ENCODE assay signal across 8 mouse cellular contexts in genomic region chr11:97840991-97841661, GRCm38 (mm10). TPM values are rescaled to one million over a fixed set of nuclear protein-coding genes. Genes with fewer than 3 reads are reported as not detected.
DNase-seq lines count a peak whose midpoint lies in the region; ATAC-seq and TF ChIP-seq lines count a peak whose summit lies in the region.

No protein-coding gene starts in this region.

- peak; percentile 95 for ATAC-seq in hindbrain, embryonic 16.5 days

- peaks cover 11% of the 10 kb centered on the region for H3K4me1 ChIP-seq in hindbrain, embryonic 16.5 days (ENCODE audit: control insufficient read depth, insufficient read depth, low read depth, low read length)

- intact Hi-C loops in gastrocnemius, adult 2 months (cut with DNase I): loop anchor here (5.0 kb wide), 1 partner anchor 44 kb away; the partner anchor contains the start of gene Lasp1

- peak overlapping the region; percentile 70 for H3K4me3 ChIP-seq in gastrocnemius, adult 2 months
- peak overlapping the region; percentile 57 for H3K4me3 ChIP-seq in hindbrain, embryonic 16.5 days (ENCODE audit: low read length)

- peak overlapping the region; percentile 76 for H3K4me2 ChIP-seq in hindbrain, embryonic 16.5 days (ENCODE audit: low read length)

- 1% methylated on average over 22 of the region's 22 CpGs for WGBS in hindbrain, embryonic 16.5 days

- H3K9ac ChIP-seq in hindbrain, embryonic 16.5 days (ENCODE audit: low read depth, low read length): peak overlapping the region; percentile 82

- no peak for TF ChIP-seq CTCF in gastrocnemius, adult 2 months (IDR thresholded peaks at IDR 0.05)

- H3K9me3 ChIP-seq in hindbrain, embryonic 16.5 days (ENCODE audit: control insufficient read depth, low read length): no peaks in the 10 kb centered on the region

- DNase-seq in adrenal gland, adult (ENCODE audit: inconsistent age in 2 of 2, low spot score in 1 of 2): peak; percentile 79 to 91
- DNase-seq in adrenal gland, postnatal 4 days (ENCODE audit: low spot score in 2 of 2): no peak
- peak; percentile 45 to 74 for DNase-seq in cerebellum, postnatal 4 days (ENCODE audit: low spot score in 2 of 2)
- DNase-seq in gastrocnemius, adult 2 months: peak; percentile 78
- peak; percentile 88 to 92 for DNase-seq in layer of hippocampus, postnatal 36 days
- peak; percentile 58 to 66 for DNase-seq in lung, postnatal 4 days
- peak; percentile 92 to 95 for DNase-seq in right cerebral cortex, adult 2 months (ENCODE audit: low spot score in 2 of 2)

- peaks cover 7% of the 10 kb centered on the region for H3K36me3 ChIP-seq in hindbrain, embryonic 16.5 days (ENCODE audit: control insufficient read depth, insufficient read depth, low read length)

- H3K27me3 ChIP-seq in hindbrain, embryonic 16.5 days (replicated peaks; ENCODE audit: control insufficient read depth, insufficient read depth, low read length): no peaks in the 10 kb centered on the region

- peak overlapping the region; percentile 81 for H3K27ac ChIP-seq in gastrocnemius, adult 2 months
- peak overlapping the region; percentile 93 for H3K27ac ChIP-seq in hindbrain, embryonic 16.5 days (ENCODE audit: low read depth, low read length)

RNA-seq across cellular contexts. Expression of gene B230217C12Rik, which starts 0.5 kb away (rescaled TPM):
- 1 to 10 TPM; 6.6 to 6.7 TPM for total RNA-seq in adrenal gland, postnatal 4 days (2021)
- under 1 TPM; 0.23 to 0.50 TPM for total RNA-seq in gastrocnemius, adult 2 months (2021)
- 38.2 and 40.7 TPM in 2 replicates for polyA plus RNA-seq in hindbrain, embryonic 16.5 days (2015; fragmentation: Nextera tagmentation; extraction: Ambion mirVana)
- 10 to 100 TPM; 67.5 to 68.4 TPM for total RNA-seq in layer of hippocampus, postnatal 36 days (2021)

RNA-seq across cellular contexts. Expression of gene Lasp1, which starts 42.3 kb away (rescaled TPM):
- 100 to 1,000 TPM; 184 to 192 TPM for total RNA-seq in adrenal gland, postnatal 4 days (2021)
- 10 to 100 TPM; 10.0 to 16.8 TPM for total RNA-seq in gastrocnemius, adult 2 months (2021)
- 176 and 191 TPM in 2 replicates for polyA plus RNA-seq in hindbrain, embryonic 16.5 days (2015; fragmentation: Nextera tagmentation; extraction: Ambion mirVana)
- 10 to 100 TPM; 98.0 to 98.2 TPM for total RNA-seq in layer of hippocampus, postnatal 36 days (2021)

RNA-seq across cellular contexts. Expression of gene Fbxo47, which starts 42.8 kb away (rescaled TPM):
- 1 to 10 TPM; 1.2 to 1.8 TPM for total RNA-seq in adrenal gland, postnatal 4 days (2021)
- under 1 TPM; 0.14 to 0.20 TPM for total RNA-seq in gastrocnemius, adult 2 months (2021)
- 0.34 and 0.43 TPM in 2 replicates for polyA plus RNA-seq in hindbrain, embryonic 16.5 days (2015; fragmentation: Nextera tagmentation; extraction: Ambion mirVana)
- total RNA-seq in layer of hippocampus, postnatal 36 days (2021): 1 to 10 TPM; 1.5 to 2.1 TPM

RNA-seq across cellular contexts. Expression of gene Rpl23, which starts 58.9 kb away (rescaled TPM):
- 1,000 to 10,000 TPM; 1,280 to 1,304 TPM for total RNA-seq in adrenal gland, postnatal 4 days (2021)
- 100 to 1,000 TPM; 385 to 521 TPM for total RNA-seq in gastrocnemius, adult 2 months (2021)
- polyA plus RNA-seq in hindbrain, embryonic 16.5 days (2015; fragmentation: Nextera tagmentation; extraction: Ambion mirVana): 252 and 268 TPM in 2 replicates
- total RNA-seq in layer of hippocampus, postnatal 36 days (2021): 100 to 1,000 TPM; 355 TPM

Comparison
In these comparisons a context has a peak if more than half of its experiments do, and no peak if none do; other contexts are left out.
1. DNase-seq: peak in adrenal gland, adult (2 of 2), cerebellum, postnatal 4 days (2 of 2), gastrocnemius, adult 2 months (single experiment), layer of hippocampus, postnatal 36 days (2 of 2), lung, postnatal 4 days (2 of 2) and right cerebral cortex, adult 2 months (2 of 2); none in adrenal gland, postnatal 4 days (0 of 2).
2. RNA of gene B230217C12Rik, which starts 0.5 kb away (total RNA-seq): 67.5 to 68.4 TPM in layer of hippocampus, postnatal 36 days; 6.6 to 6.7 TPM in adrenal gland, postnatal 4 days and 0.23 to 0.50 TPM in gastrocnemius, adult 2 months; every median in the first group is over 4 times any median in the second.
3. RNA of gene Lasp1, which starts 42.3 kb away (total RNA-seq): 184 to 192 TPM in adrenal gland, postnatal 4 days and 98.0 to 98.2 TPM in layer of hippocampus, postnatal 36 days; 10.0 to 16.8 TPM in gastrocnemius, adult 2 months; every median in the first group is over 4 times any median in the second.